Comparison of ENCODE assay signal across 22 mouse cellular contexts in genomic region chr10:80013609-80014008, GRCm38 (mm10). TPM values are rescaled to one million over a fixed set of nuclear protein-coding genes. Genes with fewer than 3 reads are reported as not detected.
DNase-seq lines count a peak whose midpoint lies in the region; ATAC-seq lines count a peak whose summit lies in the region.
"Had no signal": no experiment of that assay in that cellular context is flagged by ENCODE, and none has a peak within 500 bp of the region (broad histone marks: within the 10 kb centered on the region; RNA-seq: fewer than 3 reads in every experiment).

No protein-coding gene starts in this region.

- no peak overlapping the region for H3K27ac ChIP-seq in forebrain, embryonic 10.5 days
- H3K27ac ChIP-seq in forebrain, embryonic 11.5 days (ENCODE audit: low read depth, low read length) = no peak overlapping the region
- H3K27ac ChIP-seq in midbrain, embryonic 10.5 days (replicated peaks) = no peak overlapping the region
- H3K27ac ChIP-seq in midbrain, embryonic 11.5 days (ENCODE audit: low read depth, low read length) = no peak overlapping the region
- no peak overlapping the region; the same call in 1 of the 2 replicates for H3K27ac ChIP-seq in limb, embryonic 10.5 days
- H3K27ac ChIP-seq: forebrain, embryonic 13.5 days; heart, embryonic 15.5 days; hindbrain, embryonic 12.5 days had no signal

- H3K4me3 ChIP-seq in forebrain, embryonic 10.5 days = 0 out of 2 replicates have a peak overlapping the region, but pooled peaks have one; percentile 3
- H3K4me3 ChIP-seq in forebrain, embryonic 11.5 days (ENCODE audit: low read depth, low read length) = no peak overlapping the region
- 0 out of 2 replicates have a peak overlapping the region, but pooled peaks have one; percentile 3 for H3K4me3 ChIP-seq in midbrain, embryonic 10.5 days
- no peak overlapping the region for H3K4me3 ChIP-seq in midbrain, embryonic 11.5 days (ENCODE audit: low read depth, low read length)
- 0 out of 2 replicates have a peak overlapping the region, but pooled peaks have one; percentile 14 for H3K4me3 ChIP-seq in limb, embryonic 10.5 days
- H3K4me3 ChIP-seq: forebrain, embryonic 13.5 days; heart, embryonic 15.5 days; hindbrain, embryonic 12.5 days had no signal

- 28% methylated on average over 25 of the region's 25 CpGs for WGBS in forebrain, embryonic 10.5 days
- WGBS in forebrain, embryonic 11.5 days = 25% methylated on average over 25 of the region's 25 CpGs
- WGBS in midbrain, embryonic 10.5 days = 33% methylated on average over 25 of the region's 25 CpGs
- 30% methylated on average over 25 of the region's 25 CpGs for WGBS in midbrain, embryonic 11.5 days
- 23% methylated on average over 25 of the region's 25 CpGs for WGBS in limb, embryonic 10.5 days

- H3K4me1 ChIP-seq in forebrain, embryonic 10.5 days = peaks cover 26% of the 10 kb centered on the region
- H3K4me1 ChIP-seq in forebrain, embryonic 11.5 days (replicated peaks; ENCODE audit: control insufficient read depth, insufficient read depth, low read length) = no peaks in the 10 kb centered on the region
- H3K4me1 ChIP-seq in midbrain, embryonic 10.5 days = peaks cover 14% of the 10 kb centered on the region
- no peaks in the 10 kb centered on the region for H3K4me1 ChIP-seq in midbrain, embryonic 11.5 days (ENCODE audit: control insufficient read depth, insufficient read depth, low read length)
- H3K4me1 ChIP-seq in limb, embryonic 10.5 days = peaks cover 28% of the 10 kb centered on the region
- H3K4me1 ChIP-seq: forebrain, embryonic 13.5 days; hindbrain, embryonic 12.5 days had no signal

- no peak overlapping the region for H3K9ac ChIP-seq in forebrain, embryonic 11.5 days (ENCODE audit: low read length)
- no peak overlapping the region for H3K9ac ChIP-seq in midbrain, embryonic 11.5 days (ENCODE audit: low read length)
- H3K9ac ChIP-seq: forebrain, embryonic 13.5 days; forebrain, postnatal 0 days; heart, embryonic 15.5 days; hindbrain, embryonic 12.5 days had no signal

- DNase-seq in forebrain, embryonic 10.5 days (ENCODE audit: extremely low spot score, low spot score) = no peak
- DNase-seq in forebrain, embryonic 11.5 days (ENCODE audit: low spot score) = no peak
- DNase-seq in midbrain, embryonic 10.5 days (ENCODE audit: low spot score) = no peak
- no peak for DNase-seq in midbrain, embryonic 11.5 days (ENCODE audit: low spot score, missing footprints)
- DNase-seq in limb, embryonic 10.5 days (ENCODE audit: low spot score) = no peak
- DNase-seq in cerebellum, adult 11 months = no peak
- DNase-seq in adrenal gland, postnatal 14 days = no peak
- DNase-seq: adrenal gland, postnatal 10 days; B cell, adult 2 months; cerebellum, adult 18-20 months; cerebellum, adult 9-11 months; forebrain, postnatal 0 days; gastrocnemius, postnatal 14 days; heart, postnatal 14 days; kidney, adult 11 months had no signal

- no peak overlapping the region for H3K4me2 ChIP-seq in forebrain, embryonic 11.5 days (ENCODE audit: low read depth, low read length, severe bottlenecking)
- H3K4me2 ChIP-seq in midbrain, embryonic 11.5 days = no peak overlapping the region
- H3K4me2 ChIP-seq: forebrain, embryonic 13.5 days; heart, embryonic 11.5 days; heart, embryonic 15.5 days; hindbrain, embryonic 12.5 days had no signal

- peaks cover 23% of the 10 kb centered on the region for H3K9me3 ChIP-seq in forebrain, embryonic 10.5 days
- H3K9me3 ChIP-seq in forebrain, embryonic 11.5 days (ENCODE audit: control insufficient read depth, low read length) = peaks cover 8% of the 10 kb centered on the region; the same call in 1 of the 2 replicates
- H3K9me3 ChIP-seq in midbrain, embryonic 10.5 days (replicated peaks) = peaks cover 23% of the 10 kb centered on the region
- peaks cover 12% of the 10 kb centered on the region for H3K9me3 ChIP-seq in midbrain, embryonic 11.5 days (ENCODE audit: control insufficient read depth, low read length)
- no peaks in the 10 kb centered on the region; the same call in 1 of the 2 replicates for H3K9me3 ChIP-seq in limb, embryonic 10.5 days (replicated peaks)

- peaks cover 70% of the 10 kb centered on the region for H3K27me3 ChIP-seq in forebrain, embryonic 10.5 days (ENCODE audit: poor library complexity, severe bottlenecking)
- H3K27me3 ChIP-seq in forebrain, embryonic 11.5 days (ENCODE audit: control insufficient read depth, insufficient read depth, low read length) = peaks cover 31% of the 10 kb centered on the region
- peaks cover 69% of the 10 kb centered on the region for H3K27me3 ChIP-seq in midbrain, embryonic 10.5 days (ENCODE audit: low read depth, poor library complexity, severe bottlenecking)
- H3K27me3 ChIP-seq in midbrain, embryonic 11.5 days (ENCODE audit: control insufficient read depth, insufficient read depth, low read length) = peaks cover 37% of the 10 kb centered on the region
- peaks cover 65% of the 10 kb centered on the region for H3K27me3 ChIP-seq in limb, embryonic 10.5 days (ENCODE audit: low read depth, poor library complexity, severe bottlenecking)

- peaks cover 20% of the 10 kb centered on the region for H3K36me3 ChIP-seq in forebrain, embryonic 10.5 days (replicated peaks)
- no peaks in the 10 kb centered on the region for H3K36me3 ChIP-seq in forebrain, embryonic 11.5 days (ENCODE audit: control insufficient read depth, insufficient read depth, low read length)
- peaks cover 35% of the 10 kb centered on the region for H3K36me3 ChIP-seq in midbrain, embryonic 10.5 days
- no peaks in the 10 kb centered on the region for H3K36me3 ChIP-seq in midbrain, embryonic 11.5 days (ENCODE audit: control insufficient read depth, insufficient read depth, low read length)
- no peaks in the 10 kb centered on the region for H3K36me3 ChIP-seq in limb, embryonic 10.5 days

- no peak for ATAC-seq in forebrain, embryonic 11.5 days (replicated peaks; ENCODE audit: low FRiP score)
- no peak for ATAC-seq in midbrain, embryonic 11.5 days (ENCODE audit: low FRiP score)
- ATAC-seq: CD4-positive, CD25-positive, alpha-beta regulatory T cell, adult 4 months; forebrain, embryonic 13.5 days; forebrain, postnatal 0 days; hindbrain, embryonic 16.5 days; inflammation-experienced regulatory T-cells, adult 6 months had no signal

RNA-seq across cellular contexts. Expression of gene Arhgap45, which starts 2.8 kb away (rescaled TPM):
- 8.0 and 9.1 TPM in 2 replicates for polyA plus RNA-seq in forebrain, embryonic 10.5 days (2016; fragmentation: Nextera tagmentation; extraction: Ambion mirVana)
- polyA plus RNA-seq in forebrain, embryonic 11.5 days (2014; fragmentation: Nextera tagmentation; extraction: Ambion mirVana) = 4.6 and 4.9 TPM in 2 replicates
- 7.9 and 8.0 TPM in 2 replicates for polyA plus RNA-seq in midbrain, embryonic 10.5 days (2016; fragmentation: Nextera tagmentation; extraction: Ambion mirVana)
- 3.6 and 3.8 TPM in 2 replicates for polyA plus RNA-seq in midbrain, embryonic 11.5 days (2014; fragmentation: Nextera tagmentation; extraction: Ambion mirVana)
- polyA plus RNA-seq in limb, embryonic 10.5 days (2016; fragmentation: Nextera tagmentation; extraction: Ambion mirVana) = 14.9 and 15.5 TPM in 2 replicates
- total RNA-seq in adrenal gland, postnatal 14 days (2021) = 6.3 and 27.9 TPM in 2 replicates

RNA-seq across cellular contexts. Expression of gene Abca7, which starts 17.3 kb away (rescaled TPM):
- 2.9 and 3.1 TPM in 2 replicates for polyA plus RNA-seq in forebrain, embryonic 10.5 days (2016; fragmentation: Nextera tagmentation; extraction: Ambion mirVana)
- polyA plus RNA-seq in forebrain, embryonic 11.5 days (2014; fragmentation: Nextera tagmentation; extraction: Ambion mirVana) = 3.4 and 3.9 TPM in 2 replicates
- 3.2 and 4.8 TPM in 2 replicates for polyA plus RNA-seq in midbrain, embryonic 10.5 days (2016; fragmentation: Nextera tagmentation; extraction: Ambion mirVana)
- polyA plus RNA-seq in midbrain, embryonic 11.5 days (2014; fragmentation: Nextera tagmentation; extraction: Ambion mirVana) = 2.8 and 2.9 TPM in 2 replicates
- 2.0 and 2.3 TPM in 2 replicates for polyA plus RNA-seq in limb, embryonic 10.5 days (2016; fragmentation: Nextera tagmentation; extraction: Ambion mirVana)
- total RNA-seq in adrenal gland, postnatal 14 days (2021) = 18.7 and 20.7 TPM in 2 replicates

RNA-seq across cellular contexts. Expression of gene Cnn2, which starts 25.2 kb away (rescaled TPM):
- polyA plus RNA-seq in forebrain, embryonic 10.5 days (2016; fragmentation: Nextera tagmentation; extraction: Ambion mirVana) = 222 and 226 TPM in 2 replicates
- 160 and 182 TPM in 2 replicates for polyA plus RNA-seq in forebrain, embryonic 11.5 days (2014; fragmentation: Nextera tagmentation; extraction: Ambion mirVana)
- polyA plus RNA-seq in midbrain, embryonic 10.5 days (2016; fragmentation: Nextera tagmentation; extraction: Ambion mirVana) = 198 and 199 TPM in 2 replicates
- polyA plus RNA-seq in midbrain, embryonic 11.5 days (2014; fragmentation: Nextera tagmentation; extraction: Ambion mirVana) = 158 and 160 TPM in 2 replicates
- 261 and 301 TPM in 2 replicates for polyA plus RNA-seq in limb, embryonic 10.5 days (2016; fragmentation: Nextera tagmentation; extraction: Ambion mirVana)
- 40.2 and 55.9 TPM in 2 replicates for total RNA-seq in adrenal gland, postnatal 14 days (2021)

RNA-seq across cellular contexts. Expression of gene Polr2e, which starts 26.0 kb away (rescaled TPM):
- 279 and 286 TPM in 2 replicates for polyA plus RNA-seq in forebrain, embryonic 10.5 days (2016; fragmentation: Nextera tagmentation; extraction: Ambion mirVana)
- 217 and 243 TPM in 2 replicates for polyA plus RNA-seq in forebrain, embryonic 11.5 days (2014; fragmentation: Nextera tagmentation; extraction: Ambion mirVana)
- 233 and 276 TPM in 2 replicates for polyA plus RNA-seq in midbrain, embryonic 10.5 days (2016; fragmentation: Nextera tagmentation; extraction: Ambion mirVana)
- polyA plus RNA-seq in midbrain, embryonic 11.5 days (2014; fragmentation: Nextera tagmentation; extraction: Ambion mirVana) = 200 and 225 TPM in 2 replicates
- 319 and 357 TPM in 2 replicates for polyA plus RNA-seq in limb, embryonic 10.5 days (2016; fragmentation: Nextera tagmentation; extraction: Ambion mirVana)
- 98.8 and 108 TPM in 2 replicates for total RNA-seq in adrenal gland, postnatal 14 days (2021)

RNA-seq across cellular contexts. Expression of gene Tmem259, which starts 29.5 kb away (rescaled TPM):
- polyA plus RNA-seq in forebrain, embryonic 10.5 days (2016; fragmentation: Nextera tagmentation; extraction: Ambion mirVana) = 8.4 and 9.6 TPM in 2 replicates
- polyA plus RNA-seq in forebrain, embryonic 11.5 days (2014; fragmentation: Nextera tagmentation; extraction: Ambion mirVana) = 17.8 and 18.6 TPM in 2 replicates
- 11.0 TPM in 2 replicates for polyA plus RNA-seq in midbrain, embryonic 10.5 days (2016; fragmentation: Nextera tagmentation; extraction: Ambion mirVana)
- 11.9 and 13.5 TPM in 2 replicates for polyA plus RNA-seq in midbrain, embryonic 11.5 days (2014; fragmentation: Nextera tagmentation; extraction: Ambion mirVana)
- 14.9 and 16.4 TPM in 2 replicates for polyA plus RNA-seq in limb, embryonic 10.5 days (2016; fragmentation: Nextera tagmentation; extraction: Ambion mirVana)
- total RNA-seq in adrenal gland, postnatal 14 days (2021) = 141 and 157 TPM in 2 replicates

Comparison
In these comparisons a context has a peak if more than half of its experiments do, and no peak if none do; other contexts are left out.
1. H3K4me3 ChIP-seq: peak in forebrain, embryonic 10.5 days (single experiment), midbrain, embryonic 10.5 days (single experiment) and limb, embryonic 10.5 days (single experiment); none in forebrain, embryonic 11.5 days (single experiment) and midbrain, embryonic 11.5 days (single experiment).